Mouse (Mus musculus) E14TG2a.4 (cell line): ENCODE measurements around the gene Klhl12.

Source experiments
- H3K27me3 ChIP-seq: 2 replicates; pipeline ENCODE4 v1.6.1; 2014; ENCODE audit warnings: low read length, control low read depth; ENCODE audit not compliant: insufficient read depth
- H3K36me3 ChIP-seq: 2 replicates; pipeline ENCODE4 v1.6.1; 2014; ENCODE audit warnings: low read length, control low read depth; ENCODE audit not compliant: insufficient read depth
- H3K4me1 ChIP-seq: replicated peaks from 2 replicates; pipeline ENCODE4 v1.6.1; 2014; ENCODE audit warnings: low read depth, low read length, control low read depth
- H3K4me3 ChIP-seq: replicated peaks from 2 replicates; pipeline ENCODE4 v1.5.1; 2014; ENCODE audit warnings: mild to moderate bottlenecking, low read length
- H3K9me3 ChIP-seq: 2 replicates; pipeline ENCODE4 v1.6.1; 2014; ENCODE audit warnings: low read length, control low read depth
- CTCF ChIP-seq: conservative IDR thresholded peaks from 2 replicates; pipeline ENCODE4 v1.5.1; 2014; ENCODE audit warnings: low read length
- NANOG ChIP-seq: IDR thresholded peaks from 2 replicates; pipeline ENCODE4 v1.6.1; 2014; ENCODE audit warnings: borderline replicate concordance, low read length, mixed read lengths
- POU5F1 ChIP-seq: IDR thresholded peaks from 2 replicates; pipeline ENCODE4 v1.6.1; 2014; ENCODE audit warnings: low read length, borderline replicate concordance

Klhl12 gene

DNA sequence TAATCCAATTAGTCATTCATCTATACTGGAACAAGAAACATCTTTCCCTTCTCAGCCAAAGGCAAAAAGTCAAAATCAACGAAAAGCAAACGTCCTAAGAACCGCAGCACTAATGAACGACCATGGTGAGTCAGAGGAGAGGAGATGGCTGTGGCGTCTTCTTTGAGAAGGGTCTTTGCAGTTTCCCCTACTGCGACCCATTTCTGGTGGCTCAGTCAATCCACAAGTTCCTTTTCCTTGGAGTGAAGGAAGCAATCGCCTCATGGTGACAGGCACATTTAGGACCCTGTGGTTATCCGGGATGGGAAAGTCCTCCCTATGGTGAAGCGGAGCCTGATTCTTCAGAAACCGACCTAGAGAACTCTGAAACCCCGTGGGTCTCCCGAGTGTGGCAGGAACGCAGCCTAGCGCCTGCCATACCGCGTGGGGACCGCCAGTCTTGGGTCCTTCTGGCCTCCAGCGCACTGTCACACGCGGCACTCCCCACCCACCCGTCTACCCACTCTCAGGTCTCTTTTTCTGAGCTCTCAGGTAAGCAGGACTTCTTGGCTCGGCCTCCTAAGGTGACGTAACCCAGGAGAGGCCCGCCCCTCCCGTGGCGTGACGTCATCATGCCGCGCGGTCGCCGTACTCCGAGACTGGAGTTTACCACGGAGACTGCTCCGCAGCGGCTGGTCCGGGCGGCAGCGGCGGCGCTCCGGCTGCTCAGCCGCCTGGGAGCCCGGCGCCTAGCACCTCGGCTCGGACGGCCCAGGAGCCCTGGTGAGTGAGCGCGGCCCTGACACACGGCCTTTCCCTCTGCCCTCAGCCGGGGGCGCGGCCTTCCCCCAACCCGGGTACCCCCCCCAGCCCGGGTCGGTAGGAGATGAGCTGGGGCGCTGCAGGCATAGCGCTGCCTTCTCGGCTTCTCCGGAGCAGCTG is at the start of gene Klhl12:
Klhl12 (plus strand) TSS at position 628 of the 921 bp plus-strand sequence.
- Histone ChIP-seq H3K36me3 (peaks cover 21% of the 10 kb centered on the region), H3K27me3 (no peaks in the 10 kb centered on the region), H3K4me1 (peaks cover 26% of the 10 kb centered on the region), H3K9me3 (no peaks in the 10 kb centered on the region), H3K4me3 (peak within 1 kb of the TSS; percentile 99)
- TF ChIP-seq NANOG: no peak
- TF ChIP-seq POU5F1: no peak
- TF ChIP-seq CTCF: no peak

DNA sequence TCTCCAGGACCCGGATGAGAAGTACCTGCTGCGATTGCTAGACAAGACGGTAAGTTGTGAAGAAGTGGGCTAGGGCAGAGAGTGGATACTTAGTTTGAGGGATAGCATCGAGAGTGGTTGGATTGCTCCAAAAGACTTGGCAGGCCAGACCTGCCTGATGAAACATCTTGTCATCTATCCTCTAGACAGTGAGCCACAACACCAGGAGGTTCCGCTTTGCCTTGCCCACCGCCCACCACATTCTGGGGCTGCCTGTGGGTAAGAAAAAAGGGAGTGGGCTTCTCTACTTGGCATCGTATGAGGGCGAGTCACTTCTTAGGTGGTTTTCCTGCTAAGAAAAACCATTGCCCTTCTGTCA is 48.9 kb upstream of the Klhl12 start:
- Histone ChIP-seq H3K36me3 (peaks cover 54% of the 10 kb centered on the region), H3K4me3 (peak overlapping the region; percentile 94), H3K4me1 (peaks cover 49% of the 10 kb centered on the region), H3K27me3 (no peaks in the 10 kb centered on the region), H3K9me3 (no peaks in the 10 kb centered on the region)
- TF ChIP-seq CTCF: no peak
- no peak for TF ChIP-seq NANOG
- TF ChIP-seq POU5F1: no peak

DNA sequence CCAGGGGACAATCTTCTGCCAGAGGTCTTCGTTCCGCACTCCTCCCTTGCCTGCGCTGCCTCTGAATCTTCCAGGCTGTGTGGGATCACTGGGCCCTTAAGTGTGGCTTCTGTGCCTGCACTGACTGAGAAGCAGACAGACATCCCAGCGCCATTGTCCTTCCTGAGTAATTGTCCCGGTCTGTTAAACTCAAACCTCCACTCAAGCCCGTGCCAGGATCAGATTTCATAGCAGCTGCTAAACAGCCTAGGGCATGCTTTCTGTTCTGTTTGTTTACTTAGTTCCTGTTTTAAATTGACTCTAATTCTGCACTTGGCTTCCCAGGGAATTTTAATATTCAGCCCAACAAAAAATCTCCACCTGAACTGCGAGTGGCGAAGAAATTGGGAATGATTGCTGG is 47.3 kb upstream of the Klhl12 start:
- Histone ChIP-seq H3K36me3 (peaks cover 71% of the 10 kb centered on the region), H3K4me1 (peaks cover 61% of the 10 kb centered on the region), H3K9me3 (no peaks in the 10 kb centered on the region), H3K4me3 (peak overlapping the region; percentile 94; the same call in 1 of the 2 replicates), H3K27me3 (no peaks in the 10 kb centered on the region)
- TF ChIP-seq CTCF (no peak), POU5F1 (no peak), NANOG (no peak)

- H3K9me3 ChIP-seq: no peaks in the 10 kb centered on the region
- H3K4me1 ChIP-seq: peaks cover 81% of the 10 kb centered on the region
- peak; percentile 17; the same call in 1 of the 2 replicates for TF ChIP-seq CTCF
- no peak for TF ChIP-seq NANOG
- TF ChIP-seq POU5F1: no peak
- H3K36me3 ChIP-seq: peaks cover 71% of the 10 kb centered on the region
- H3K27me3 ChIP-seq: no peaks in the 10 kb centered on the region
- no peak overlapping the region for H3K4me3 ChIP-seq
Observed at GRCm38 (mm10) chr1:134411706-134412629, 43.4 kb upstream of the Klhl12 start.

DNA sequence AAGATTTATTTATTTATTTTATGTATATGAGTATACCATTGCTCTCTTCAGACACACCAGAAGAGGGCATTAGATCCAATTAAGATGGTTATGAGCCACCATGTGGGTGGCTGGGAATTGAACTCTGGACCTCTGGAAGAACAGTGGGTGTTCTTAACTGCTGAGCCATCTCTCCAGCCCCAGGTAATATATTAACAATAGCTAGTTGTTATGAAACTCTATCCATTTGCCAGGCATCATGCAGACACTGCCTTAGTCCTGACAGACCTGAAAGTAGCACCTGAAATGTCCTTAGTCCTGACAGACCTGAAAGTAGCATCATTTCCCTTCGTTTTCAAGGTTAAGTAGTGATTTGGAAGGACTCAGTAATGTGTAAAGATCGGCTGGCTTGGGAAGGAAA is 41.3 kb upstream of the Klhl12 start:
- H3K9me3 ChIP-seq: no peaks in the 10 kb centered on the region
- no peaks in the 10 kb centered on the region for H3K27me3 ChIP-seq
- TF ChIP-seq POU5F1 (no peak), NANOG (no peak), CTCF (no peak)
- peaks cover 81% of the 10 kb centered on the region for H3K4me1 ChIP-seq
- peaks cover 66% of the 10 kb centered on the region for H3K36me3 ChIP-seq
- peak overlapping the region; percentile 92 for H3K4me3 ChIP-seq

GRCm38 (mm10) chr1:134414501-134415167 is 40.7 kb upstream of the Klhl12 start:
- Histone ChIP-seq H3K9me3 (no peaks in the 10 kb centered on the region), H3K27me3 (no peaks in the 10 kb centered on the region), H3K4me3 (peak overlapping the region; percentile 92), H3K4me1 (peaks cover 81% of the 10 kb centered on the region), H3K36me3 (peaks cover 60% of the 10 kb centered on the region)
- no peak for TF ChIP-seq POU5F1
- TF ChIP-seq NANOG: no peak
- TF ChIP-seq CTCF: peak; percentile 28; the same call in 1 of the 2 replicates

GRCm38 (mm10) chr1:134415168-134415831 is 40.0 kb upstream of the Klhl12 start, which contains the start of gene Adipor1:
TSS of gene Adipor1 (plus strand) at chr1:134415378.
- H3K4me3 ChIP-seq: peak within 1 kb of the TSS; percentile 92
- peaks cover 60% of the 10 kb centered on the region for H3K36me3 ChIP-seq
- no peaks in the 10 kb centered on the region for H3K27me3 ChIP-seq
- no peaks in the 10 kb centered on the region for H3K9me3 ChIP-seq
- TF ChIP-seq CTCF (no peak), POU5F1 (no peak), NANOG (no peak)
- H3K4me1 ChIP-seq: peaks cover 83% of the 10 kb centered on the region
